Mouse (Mus musculus) adrenal gland, adult 2 months (tissue): ENCODE measurements around the gene Tnfrsf13c. TPM values are rescaled to one million over a fixed set of nuclear protein-coding genes. Genes with fewer than 3 reads are reported as not detected.

Source experiments
- DNase-seq: peaks from one replicate; pipeline ENCODE4 v3.0.0; 2021
- microRNA-seq, 2 experiments: library from miRNA; unstranded; fragments of <30 nt; microRNA quantifications; one replicate each; pipeline ENCODE4 v1.2.0; 2021
- polyA plus RNA-seq: library from polyadenylated mRNA; depleted of rRNA; stranded (reverse); fragments of >200 nt; gene quantifications from 2 replicates; pipeline ENCODE4 v1.2.3, GENCODE M21; 2012; rRNA removed
- total RNA-seq, 2 experiments: library from RNA; stranded (reverse); gene quantifications; 2 replicates each; pipeline ENCODE4 v1.2.3; 2021

Tnfrsf13c gene
- total and polyA plus RNA-seq, 3 experiments = 0.08 TPM; not detected in 2

DNA sequence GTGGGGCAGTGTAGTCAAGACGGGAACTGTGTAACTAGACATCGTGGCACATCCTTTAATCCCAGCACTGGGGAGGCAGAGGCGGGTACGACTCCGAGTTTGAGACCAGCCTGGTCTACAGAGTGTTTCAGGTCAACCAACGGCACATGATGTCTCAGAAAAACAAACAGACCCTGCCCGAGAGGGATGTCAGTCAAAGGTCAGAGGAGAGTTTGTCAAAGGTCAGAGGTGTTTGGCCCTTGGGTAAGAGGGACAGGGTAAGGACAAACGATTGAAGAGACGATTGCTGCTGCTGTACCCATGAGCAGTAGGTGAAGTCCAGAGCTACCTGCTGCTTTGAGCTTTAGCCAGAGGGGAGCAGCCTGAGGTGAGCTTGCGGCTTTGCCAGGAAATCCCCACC is 40.6 kb downstream of the Tnfrsf13c start:
- DNase-seq = no peak

GRCm38 (mm10) chr15:82182311-82182710 is 41.9 kb downstream of the Tnfrsf13c start:
- DNase-seq = no peak

DNA sequence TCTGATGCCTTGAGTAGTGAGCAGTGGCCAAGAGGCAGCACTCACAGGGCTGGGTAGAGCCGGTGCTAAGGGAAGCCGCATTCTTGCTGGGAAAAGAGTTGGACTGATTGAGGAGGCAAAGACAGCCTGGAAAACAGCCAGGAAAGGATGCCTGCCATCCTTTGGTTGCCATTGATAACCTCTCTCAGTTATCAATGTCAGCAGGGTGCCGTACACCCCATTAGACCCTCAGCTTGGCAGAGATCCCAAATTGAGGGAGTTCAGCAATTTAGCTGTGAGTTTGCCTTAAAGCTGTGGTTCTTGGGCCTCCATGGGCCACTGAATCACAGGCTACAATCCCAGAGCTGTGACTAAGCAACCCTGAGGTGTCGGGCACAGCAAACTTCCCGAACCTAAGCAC is 43.0 kb downstream of the Tnfrsf13c start:
- no peak for DNase-seq

DNA sequence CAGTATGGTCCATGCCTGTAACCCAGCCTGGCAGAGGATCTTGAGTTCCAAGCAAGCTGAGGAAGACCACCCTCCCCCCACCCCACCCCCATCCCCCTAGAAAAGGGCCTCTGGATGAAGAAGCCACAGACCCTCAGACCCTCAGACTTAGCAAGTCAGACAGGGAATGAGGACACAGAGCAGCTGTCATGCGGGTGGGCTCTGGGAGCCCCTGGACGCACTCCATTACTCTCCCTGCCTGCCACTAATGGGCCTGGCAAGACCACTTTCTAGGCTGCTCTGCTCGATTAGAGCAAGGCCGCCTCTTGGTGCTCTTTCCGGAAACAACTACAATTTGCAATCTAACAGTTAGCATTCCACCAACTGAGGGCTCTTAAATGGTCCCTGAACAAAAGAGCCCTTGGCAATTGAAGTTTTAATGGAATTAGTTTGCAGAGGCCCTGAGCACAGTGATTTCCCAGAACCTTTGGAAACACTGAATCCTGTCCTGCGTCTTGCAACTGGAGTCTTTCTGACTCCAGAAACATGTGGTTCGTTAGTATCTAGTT is 46.4 kb downstream of the Tnfrsf13c start:
- no peak for DNase-seq

- DNase-seq = peak; percentile 57
Observed at GRCm38 (mm10) chr15:82175091-82175490, 49.1 kb downstream of the Tnfrsf13c start.

- DNase-seq = no peak
Observed at GRCm38 (mm10) chr15:82172648-82173047, 51.5 kb downstream of the Tnfrsf13c start.

Small RNAs within 50 kb of the gene (microRNA-seq; reads per million reads assigned to microRNA genes)
- gene Mir33 = 21.3 to 31.8 reads per million in 2 experiments

Other genes starting within 250 kb of the Tnfrsf13c start
- not detected for gene 1700029P11Rik, start 243.8 kb downstream of the Tnfrsf13c start, total RNA-seq
- not detected in 2 replicates for gene 1700029P11Rik, start 243.8 kb downstream of the Tnfrsf13c start, polyA plus RNA-seq
- 10 to 100 TPM; 73.2 to 87.0 TPM for gene Xrcc6, start 236.5 kb downstream of the Tnfrsf13c start, total RNA-seq
- 23.8 and 27.6 TPM in 2 replicates for gene Xrcc6, start 236.5 kb downstream of the Tnfrsf13c start, polyA plus RNA-seq
- gene Desi1, start 190.5 kb downstream of the Tnfrsf13c start, total RNA-seq = 100 to 1,000 TPM in 1 of 2 experiments, 10 to 100 TPM in 1; 56.0 to 149 TPM
- 100.0 and 101 TPM in 2 replicates for gene Desi1, start 190.5 kb downstream of the Tnfrsf13c start, polyA plus RNA-seq
- 10 to 100 TPM; 84.9 to 91.7 TPM for gene Snu13, start 176.8 kb downstream of the Tnfrsf13c start, total RNA-seq
- 61.5 and 68.6 TPM in 2 replicates for gene Snu13, start 176.8 kb downstream of the Tnfrsf13c start, polyA plus RNA-seq
- gene 4930407I10Rik, start 165.2 kb downstream of the Tnfrsf13c start, total RNA-seq = not detected
- gene 4930407I10Rik, start 165.2 kb downstream of the Tnfrsf13c start, polyA plus RNA-seq = not detected in 2 replicates
- gene Mei1, start 154.4 kb downstream of the Tnfrsf13c start, total RNA-seq = 1 to 10 TPM in 1 of 2 experiments, under 1 TPM in 1; 0.35 to 3.2 TPM
- not detected in 2 replicates for gene Mei1, start 154.4 kb downstream of the Tnfrsf13c start, polyA plus RNA-seq
- 1 to 10 TPM; 6.2 to 8.5 TPM for gene Ccdc134, start 96.4 kb downstream of the Tnfrsf13c start, total RNA-seq
- 20.7 and 26.5 TPM in 2 replicates for gene Ccdc134, start 96.4 kb downstream of the Tnfrsf13c start, polyA plus RNA-seq
- gene Srebf2, start 77.2 kb downstream of the Tnfrsf13c start, total RNA-seq = 100 to 1,000 TPM in 1 of 2 experiments, 10 to 100 TPM in 1; 93.2 to 101 TPM
- gene Srebf2, start 77.2 kb downstream of the Tnfrsf13c start, polyA plus RNA-seq = 232 and 261 TPM in 2 replicates
- gene Shisa8, start 11.6 kb downstream of the Tnfrsf13c start, total RNA-seq = under 1 TPM in 1 of 2 experiments, not detected in 1; 0.69 TPM
- gene Shisa8, start 11.6 kb downstream of the Tnfrsf13c start, polyA plus RNA-seq = 1.3 and 2.5 TPM in 2 replicates
- gene Cenpm, start 20.4 kb upstream of the Tnfrsf13c start, total RNA-seq = 1 to 10 TPM in 1 of 2 experiments, under 1 TPM in 1; 0.93 to 1.9 TPM
- gene Cenpm, start 20.4 kb upstream of the Tnfrsf13c start, polyA plus RNA-seq = 11.0 and 11.1 TPM in 2 replicates
- gene 1500009C09Rik, start 28.0 kb upstream of the Tnfrsf13c start, total RNA-seq = under 1 TPM; 0.31 to 0.32 TPM
- gene 1500009C09Rik, start 28.0 kb upstream of the Tnfrsf13c start, polyA plus RNA-seq = 0.23 and 0.26 TPM in 2 replicates
- 1 to 10 TPM; 2.9 to 4.7 TPM for gene Sept3, start 50.5 kb upstream of the Tnfrsf13c start, total RNA-seq
- 2.1 and 2.9 TPM in 2 replicates for gene Sept3, start 50.5 kb upstream of the Tnfrsf13c start, polyA plus RNA-seq
- not detected for gene Wbp2nl, start 74.6 kb upstream of the Tnfrsf13c start, total RNA-seq
- gene Wbp2nl, start 74.6 kb upstream of the Tnfrsf13c start, polyA plus RNA-seq = not detected in 2 replicates
- gene Naga, start 114.6 kb upstream of the Tnfrsf13c start, total RNA-seq = 10 to 100 TPM; 62.8 to 64.0 TPM
- 136 and 165 TPM in 2 replicates for gene Naga, start 114.6 kb upstream of the Tnfrsf13c start, polyA plus RNA-seq
- 1 to 10 TPM in 1 of 2 experiments, under 1 TPM in 1; 0.40 to 1.1 TPM for gene Pheta2, start 114.6 kb upstream of the Tnfrsf13c start, total RNA-seq
- 0.44 and 0.55 TPM in 2 replicates for gene Pheta2, start 114.6 kb upstream of the Tnfrsf13c start, polyA plus RNA-seq
- gene Smdt1, start 114.6 kb upstream of the Tnfrsf13c start, total RNA-seq = 100 to 1,000 TPM; 187 to 197 TPM
- 190 and 213 TPM in 2 replicates for gene Smdt1, start 114.6 kb upstream of the Tnfrsf13c start, polyA plus RNA-seq
- 100 to 1,000 TPM; 454 to 511 TPM for gene Ndufa6, start 130.0 kb upstream of the Tnfrsf13c start, total RNA-seq
- gene Ndufa6, start 130.0 kb upstream of the Tnfrsf13c start, polyA plus RNA-seq = 169 and 274 TPM in 2 replicates
- gene Cyp2d22, start 155.9 kb upstream of the Tnfrsf13c start, total RNA-seq = 10 to 100 TPM; 37.9 to 39.6 TPM
- 51.0 and 66.2 TPM in 2 replicates for gene Cyp2d22, start 155.9 kb upstream of the Tnfrsf13c start, polyA plus RNA-seq
- under 1 TPM in 1 of 2 experiments, not detected in 1; 0.21 TPM for gene Cyp2d11, start 169.7 kb upstream of the Tnfrsf13c start, total RNA-seq
- gene Cyp2d11, start 169.7 kb upstream of the Tnfrsf13c start, polyA plus RNA-seq = not detected in 2 replicates
- gene Cyp2d10, start 182.8 kb upstream of the Tnfrsf13c start, total RNA-seq = 1 to 10 TPM in 1 of 2 experiments, not detected in 1; 1.5 TPM
- 0.73 TPM in 1 of 2 replicates, not detected in the other for gene Cyp2d10, start 182.8 kb upstream of the Tnfrsf13c start, polyA plus RNA-seq
- under 1 TPM; 0.69 to 0.78 TPM for gene Cyp2d9, start 209.1 kb upstream of the Tnfrsf13c start, total RNA-seq
- gene Cyp2d9, start 209.1 kb upstream of the Tnfrsf13c start, polyA plus RNA-seq = not detected in 2 replicates